Mouse (Mus musculus): ENCODE data around the gene Ccdc50. TPM values are rescaled to one million over a fixed set of nuclear protein-coding genes. Genes with fewer than 3 reads are reported as not detected.

Gene Ccdc50
- polyA plus RNA-seq (2014; fragmentation: Nextera tagmentation; extraction: Ambion mirVana), result 67.4 and 67.8 TPM in 2 replicates

- no peaks in the 10 kb centered on the region for H3K9me3 ChIP-seq (replicated peaks; ENCODE audit: control insufficient read depth, low read length)
- peak within 1 kb of the TSS; percentile 43 for H3K4me2 ChIP-seq (ENCODE audit: low read depth, low read length)
- peak within 1 kb of the TSS; percentile 95 for H3K27ac ChIP-seq (replicated peaks; ENCODE audit: low read depth, low read length)
- no peaks in the 10 kb centered on the region for H3K36me3 ChIP-seq (replicated peaks; ENCODE audit: control insufficient read depth, insufficient read depth, low read depth, low read length)
- DNase-seq (ENCODE audit: low spot score), result peak; percentile 81
- no peaks in the 10 kb centered on the region for H3K4me1 ChIP-seq (ENCODE audit: control insufficient read depth, insufficient read depth, low read length)
- H3K27me3 ChIP-seq (ENCODE audit: control insufficient read depth, insufficient read depth, low read length), result no peaks in the 10 kb centered on the region
- under 1% methylated on average over 53 of the region's 69 CpGs for WGBS
- peak; percentile 97 for ATAC-seq (replicated peaks; ENCODE audit: insufficient number of reproducible peaks, low FRiP score, low TSS enrichment, low read depth)
- H3K4me3 ChIP-seq (ENCODE audit: low read depth, low read length), result peak within 1 kb of the TSS; percentile 86
- peak within 1 kb of the TSS; percentile 97 for H3K9ac ChIP-seq (replicated peaks; ENCODE audit: low read length)
These were observed at the start of gene Ccdc50 for GRCm38 (mm10) chr16:27388761-27389451. Gene Ccdc50, plus strand, starts transcription at chr16:27388869.

GRCm38 (mm10) chr16:27347521-27347920, 41.1 kb upstream of the Ccdc50 start:
- H3K27ac ChIP-seq (replicated peaks; ENCODE audit: low read depth, low read length), result no peak overlapping the region
- ATAC-seq (replicated peaks; ENCODE audit: insufficient number of reproducible peaks, low FRiP score, low TSS enrichment, low read depth) (no peak), DNase-seq (ENCODE audit: low spot score) (no peak)
- no peak overlapping the region for H3K4me2 ChIP-seq (ENCODE audit: low read depth, low read length)
- no peaks in the 10 kb centered on the region for H3K4me1 ChIP-seq (ENCODE audit: control insufficient read depth, insufficient read depth, low read length)
- no peaks in the 10 kb centered on the region for H3K36me3 ChIP-seq (replicated peaks; ENCODE audit: control insufficient read depth, insufficient read depth, low read depth, low read length)
- H3K9me3 ChIP-seq (replicated peaks; ENCODE audit: control insufficient read depth, low read length), result no peaks in the 10 kb centered on the region
- no peaks in the 10 kb centered on the region for H3K27me3 ChIP-seq (ENCODE audit: control insufficient read depth, insufficient read depth, low read length)
- 76% methylated on average over 3 of the region's 3 CpGs for WGBS
- H3K4me3 ChIP-seq (ENCODE audit: low read depth, low read length), result no peak overlapping the region
- H3K9ac ChIP-seq (replicated peaks; ENCODE audit: low read length), result no peak overlapping the region

- Histone ChIP-seq H3K27me3 (ENCODE audit: control insufficient read depth, insufficient read depth, low read length) (no peaks in the 10 kb centered on the region), H3K4me2 (ENCODE audit: low read depth, low read length) (no peak overlapping the region), H3K9ac (replicated peaks; ENCODE audit: low read length) (no peak overlapping the region), H3K27ac (replicated peaks; ENCODE audit: low read depth, low read length) (no peak overlapping the region), H3K4me1 (ENCODE audit: control insufficient read depth, insufficient read depth, low read length) (no peaks in the 10 kb centered on the region), H3K36me3 (replicated peaks; ENCODE audit: control insufficient read depth, insufficient read depth, low read depth, low read length) (no peaks in the 10 kb centered on the region), H3K9me3 (replicated peaks; ENCODE audit: control insufficient read depth, low read length) (no peaks in the 10 kb centered on the region), H3K4me3 (ENCODE audit: low read depth, low read length) (no peak overlapping the region)
- no peak for ATAC-seq (replicated peaks; ENCODE audit: insufficient number of reproducible peaks, low FRiP score, low TSS enrichment, low read depth)
- no peak for DNase-seq (ENCODE audit: low spot score)
- 70% methylated on average over 1 of the region's 1 CpGs for WGBS
These were observed 40.3 kb upstream of the Ccdc50 start for GRCm38 (mm10) chr16:27348359-27348758.

- H3K36me3 ChIP-seq (replicated peaks; ENCODE audit: control insufficient read depth, insufficient read depth, low read depth, low read length), result no peaks in the 10 kb centered on the region
- no peak overlapping the region for H3K9ac ChIP-seq (replicated peaks; ENCODE audit: low read length)
- no peak overlapping the region for H3K4me2 ChIP-seq (ENCODE audit: low read depth, low read length)
- no peak overlapping the region for H3K4me3 ChIP-seq (ENCODE audit: low read depth, low read length)
- no peaks in the 10 kb centered on the region for H3K9me3 ChIP-seq (replicated peaks; ENCODE audit: control insufficient read depth, low read length)
- no peak overlapping the region for H3K27ac ChIP-seq (replicated peaks; ENCODE audit: low read depth, low read length)
- H3K4me1 ChIP-seq (ENCODE audit: control insufficient read depth, insufficient read depth, low read length), result no peaks in the 10 kb centered on the region
- DNase-seq (ENCODE audit: low spot score) (no peak), ATAC-seq (replicated peaks; ENCODE audit: insufficient number of reproducible peaks, low FRiP score, low TSS enrichment, low read depth) (no peak)
- 97% methylated on average over 2 of the region's 2 CpGs for WGBS
- no peaks in the 10 kb centered on the region for H3K27me3 ChIP-seq (ENCODE audit: control insufficient read depth, insufficient read depth, low read length)
These were observed 39.4 kb upstream of the Ccdc50 start for GRCm38 (mm10) chr16:27349235-27349634.

DNA sequence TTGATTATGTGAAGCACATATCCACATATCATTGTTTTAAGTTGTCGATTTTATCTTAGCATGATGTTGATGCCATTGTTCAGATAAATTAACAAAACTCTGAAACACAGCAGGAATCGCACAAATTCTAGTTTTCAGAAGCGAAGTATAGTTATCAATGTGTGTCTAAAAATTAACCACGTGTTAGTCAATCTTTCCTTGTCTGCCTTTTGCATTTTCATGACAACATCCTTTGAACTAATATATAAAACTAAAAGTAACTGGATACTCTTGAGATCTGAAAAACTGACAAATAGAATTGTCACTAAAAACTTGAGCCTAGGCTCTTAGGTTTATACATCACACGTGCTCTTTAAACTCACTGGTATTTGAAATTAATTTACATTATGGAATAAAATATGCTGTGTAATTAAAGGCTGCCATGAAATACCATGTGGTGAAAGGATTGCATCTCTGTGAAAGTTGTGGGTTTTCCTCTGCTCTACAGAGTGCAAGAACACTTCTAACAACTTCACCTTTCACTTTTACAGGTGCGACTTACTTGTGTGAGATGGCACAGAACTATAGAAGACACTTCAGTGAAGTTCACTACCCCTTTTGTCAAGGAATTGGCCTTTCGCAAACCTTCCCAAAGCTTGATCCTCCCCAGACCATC, 38.7 kb upstream of the Ccdc50 start:
- ATAC-seq (replicated peaks; ENCODE audit: insufficient number of reproducible peaks, low FRiP score, low TSS enrichment, low read depth), result no peak
- Histone ChIP-seq H3K4me1 (ENCODE audit: control insufficient read depth, insufficient read depth, low read length) (no peaks in the 10 kb centered on the region), H3K9ac (replicated peaks; ENCODE audit: low read length) (no peak overlapping the region), H3K36me3 (replicated peaks; ENCODE audit: control insufficient read depth, insufficient read depth, low read depth, low read length) (no peaks in the 10 kb centered on the region), H3K4me3 (ENCODE audit: low read depth, low read length) (no peak overlapping the region), H3K9me3 (replicated peaks; ENCODE audit: control insufficient read depth, low read length) (no peaks in the 10 kb centered on the region), H3K27me3 (ENCODE audit: control insufficient read depth, insufficient read depth, low read length) (no peaks in the 10 kb centered on the region), H3K27ac (replicated peaks; ENCODE audit: low read depth, low read length) (no peak overlapping the region), H3K4me2 (ENCODE audit: low read depth, low read length) (no peak overlapping the region)
- 89% methylated on average over 7 of the region's 7 CpGs for WGBS
- no peak for DNase-seq (ENCODE audit: low spot score)

DNA sequence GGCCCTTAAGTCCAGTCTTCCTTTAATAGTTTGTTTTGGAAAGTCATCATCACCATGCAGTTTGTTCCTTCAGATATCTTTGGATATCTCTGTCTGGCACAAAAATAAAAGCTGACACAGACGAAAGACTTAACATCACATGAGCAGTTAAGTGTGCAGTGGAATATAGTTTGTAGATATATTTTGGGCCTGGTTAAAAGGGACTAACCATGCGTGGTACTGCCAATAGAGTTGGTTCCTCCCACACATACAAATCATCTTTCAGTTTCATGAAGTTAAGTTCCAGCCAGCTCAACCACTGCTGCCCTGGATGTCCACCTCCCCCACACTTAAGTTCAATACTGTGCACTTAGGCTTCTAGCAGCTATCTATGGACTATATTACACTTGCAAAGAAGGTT, 34.2 kb upstream of the Ccdc50 start:
- DNase-seq (ENCODE audit: low spot score) (no peak), ATAC-seq (replicated peaks; ENCODE audit: insufficient number of reproducible peaks, low FRiP score, low TSS enrichment, low read depth) (no peak)

GRCm38 (mm10) chr16:27360059-27360458, 28.6 kb upstream of the Ccdc50 start:
- no peaks in the 10 kb centered on the region for H3K4me1 ChIP-seq (ENCODE audit: control insufficient read depth, insufficient read depth, low read length)
- ATAC-seq (replicated peaks; ENCODE audit: insufficient number of reproducible peaks, low FRiP score, low TSS enrichment, low read depth) (no peak), DNase-seq (ENCODE audit: low spot score) (no peak)
- WGBS, result 96% methylated on average over 1 of the region's 1 CpGs
- H3K9me3 ChIP-seq (replicated peaks; ENCODE audit: control insufficient read depth, low read length), result no peaks in the 10 kb centered on the region
- no peak overlapping the region for H3K27ac ChIP-seq (replicated peaks; ENCODE audit: low read depth, low read length)
- H3K36me3 ChIP-seq (replicated peaks; ENCODE audit: control insufficient read depth, insufficient read depth, low read depth, low read length), result no peaks in the 10 kb centered on the region
- H3K4me2 ChIP-seq (ENCODE audit: low read depth, low read length), result no peak overlapping the region
- H3K9ac ChIP-seq (replicated peaks; ENCODE audit: low read length), result no peak overlapping the region
- H3K4me3 ChIP-seq (ENCODE audit: low read depth, low read length), result no peak overlapping the region
- H3K27me3 ChIP-seq (ENCODE audit: control insufficient read depth, insufficient read depth, low read length), result no peaks in the 10 kb centered on the region

More for the DNA sequence above, 34.2 kb upstream of the Ccdc50 start:
- no peak overlapping the region for H3K9ac ChIP-seq (replicated peaks; ENCODE audit: low read length)
- no peak overlapping the region for H3K4me3 ChIP-seq (ENCODE audit: low read depth, low read length)
- WGBS, result 87% methylated on average over 2 of the region's 2 CpGs
- H3K9me3 ChIP-seq (replicated peaks; ENCODE audit: control insufficient read depth, low read length), result no peaks in the 10 kb centered on the region
- no peaks in the 10 kb centered on the region for H3K27me3 ChIP-seq (ENCODE audit: control insufficient read depth, insufficient read depth, low read length)
- H3K4me2 ChIP-seq (ENCODE audit: low read depth, low read length), result no peak overlapping the region
- H3K27ac ChIP-seq (replicated peaks; ENCODE audit: low read depth, low read length), result no peak overlapping the region
- H3K36me3 ChIP-seq (replicated peaks; ENCODE audit: control insufficient read depth, insufficient read depth, low read depth, low read length), result no peaks in the 10 kb centered on the region
- no peaks in the 10 kb centered on the region for H3K4me1 ChIP-seq (ENCODE audit: control insufficient read depth, insufficient read depth, low read length)

- no peak for ATAC-seq (replicated peaks; ENCODE audit: insufficient number of reproducible peaks, low FRiP score, low TSS enrichment, low read depth)
- Histone ChIP-seq H3K9ac (replicated peaks; ENCODE audit: low read length) (no peak within 1 kb of the TSS), H3K27ac (replicated peaks; ENCODE audit: low read depth, low read length) (no peak within 1 kb of the TSS), H3K4me2 (ENCODE audit: low read depth, low read length) (no peak within 1 kb of the TSS), H3K36me3 (replicated peaks; ENCODE audit: control insufficient read depth, insufficient read depth, low read depth, low read length) (no peaks in the 10 kb centered on the region), H3K9me3 (replicated peaks; ENCODE audit: control insufficient read depth, low read length) (no peaks in the 10 kb centered on the region), H3K27me3 (ENCODE audit: control insufficient read depth, insufficient read depth, low read length) (no peaks in the 10 kb centered on the region), H3K4me3 (ENCODE audit: low read depth, low read length) (no peak within 1 kb of the TSS), H3K4me1 (ENCODE audit: control insufficient read depth, insufficient read depth, low read length) (no peaks in the 10 kb centered on the region)
- whole genome bisulfite sequencing, result 71% methylated on average over 8 of the region's 8 CpGs
- no peak for DNase-seq (ENCODE audit: low spot score)
These were observed 18.5 kb upstream of the Ccdc50 start, which contains the start of gene Uts2b for GRCm38 (mm10) chr16:27370191-27370590. Gene Uts2b, minus strand, starts transcription at chr16:27370239.

Measured in embryonic facial prominence, embryonic 11.5 days (tissue).